Mouse (Mus musculus) cerebellum, postnatal 14 days (tissue): ENCODE data around the gene Saysd1.

Source experiments
- DNase-seq, 2 experiments: peaks; one replicate each; pipeline ENCODE4 v3.0.0; 2021; ENCODE audit warnings: mixed read lengths in 2 of 2

Saysd1 gene

GRCm38 (mm10) chr14:20162686-20163085, 24.4 kb upstream of the Saysd1 start:
- no peak for DNase-seq

GRCm38 (mm10) chr14:20158727-20159681, 20.7 kb upstream of the Saysd1 start:
- DNase-seq = no peak

- DNase-seq = no peak
These were observed 19.3 kb upstream of the Saysd1 start for GRCm38 (mm10) chr14:20157595-20157994.

- no peak for DNase-seq
These were observed 17.4 kb upstream of the Saysd1 start for GRCm38 (mm10) chr14:20155718-20156117.

DNA sequence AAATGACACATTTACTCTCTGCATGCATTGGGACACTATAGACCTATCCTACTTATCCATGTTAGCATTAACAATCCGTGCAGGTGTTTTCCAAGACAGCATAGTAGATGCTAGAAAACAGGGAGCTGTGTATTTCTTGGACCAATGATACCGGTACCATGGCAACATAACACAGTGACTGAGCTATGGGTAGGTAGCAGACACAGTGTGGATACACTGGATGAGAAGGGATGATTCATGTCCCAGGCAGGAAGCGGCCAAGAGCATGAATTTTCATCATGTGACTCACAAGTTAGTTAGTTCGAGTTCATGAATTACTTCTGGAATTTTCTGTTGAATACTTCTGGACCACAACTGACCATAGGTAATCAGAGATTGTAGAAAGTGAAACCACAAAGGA, 16.6 kb upstream of the Saysd1 start:
- no peak for DNase-seq

DNA sequence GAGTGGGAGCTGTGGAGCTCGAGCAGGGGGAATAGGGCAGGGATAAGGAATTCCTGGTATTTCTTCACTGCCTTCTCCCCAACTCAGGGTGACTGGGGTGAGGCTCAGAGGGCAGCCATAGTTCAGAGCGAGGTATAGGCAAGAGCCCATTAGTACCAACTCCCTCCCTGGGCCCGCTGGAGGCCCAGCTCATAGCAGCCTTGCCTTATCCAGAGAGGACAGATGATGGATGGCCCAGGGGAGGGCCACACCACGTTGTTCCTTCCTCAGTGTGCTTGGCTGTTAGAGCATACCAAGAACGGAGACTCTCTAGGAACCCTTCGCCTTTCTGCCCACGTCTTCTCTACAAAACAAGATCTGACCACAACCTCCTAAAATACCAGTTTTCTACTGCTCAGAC, 15.9 kb upstream of the Saysd1 start:
- no peak for DNase-seq

DNA sequence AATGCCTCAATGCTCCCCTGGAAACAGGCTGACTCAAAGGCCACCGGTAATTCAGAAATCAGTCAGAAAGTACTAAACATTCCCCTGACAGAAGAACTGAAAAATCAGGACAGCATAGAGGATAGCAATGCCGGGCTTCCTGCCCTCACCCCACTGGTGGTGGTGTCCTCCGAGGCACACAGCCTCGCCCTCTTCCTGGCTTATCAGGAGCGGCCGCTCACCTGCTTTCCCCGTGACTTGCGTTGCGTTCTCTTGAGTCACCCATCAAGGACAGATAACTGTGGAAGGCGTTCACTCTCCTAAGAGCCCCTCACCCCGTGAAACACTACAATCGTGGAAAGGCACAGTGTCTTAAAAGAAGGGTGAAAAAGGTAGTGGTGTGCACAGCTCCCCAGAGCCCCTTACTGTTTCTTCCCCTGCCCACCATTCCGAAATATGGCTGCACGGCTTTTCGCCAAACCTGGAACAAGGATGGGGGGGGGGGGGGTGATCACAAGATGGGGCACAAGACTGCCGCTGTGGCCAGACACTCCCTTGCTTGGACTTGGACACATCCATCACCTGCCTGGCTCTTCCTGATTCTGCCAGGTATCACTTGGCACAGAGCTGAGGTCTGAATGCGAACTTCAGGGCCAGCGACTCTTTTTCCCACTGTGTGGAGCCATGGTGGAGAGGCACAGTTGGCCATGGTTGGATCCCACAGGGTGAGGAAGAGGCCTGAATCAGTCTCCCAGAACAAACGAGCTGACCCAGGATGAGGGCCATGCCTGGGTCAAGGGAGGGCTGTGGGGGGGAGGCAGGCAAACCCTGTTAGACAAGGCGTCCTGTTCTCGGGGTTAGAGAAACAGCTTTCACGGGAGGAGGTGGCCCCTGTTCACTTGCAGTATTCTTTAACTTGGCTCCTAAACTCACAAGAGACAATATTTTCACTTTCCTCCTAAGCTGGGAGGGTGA, 11.1 kb upstream of the Saysd1 start:
- DNase-seq = no peak

DNA sequence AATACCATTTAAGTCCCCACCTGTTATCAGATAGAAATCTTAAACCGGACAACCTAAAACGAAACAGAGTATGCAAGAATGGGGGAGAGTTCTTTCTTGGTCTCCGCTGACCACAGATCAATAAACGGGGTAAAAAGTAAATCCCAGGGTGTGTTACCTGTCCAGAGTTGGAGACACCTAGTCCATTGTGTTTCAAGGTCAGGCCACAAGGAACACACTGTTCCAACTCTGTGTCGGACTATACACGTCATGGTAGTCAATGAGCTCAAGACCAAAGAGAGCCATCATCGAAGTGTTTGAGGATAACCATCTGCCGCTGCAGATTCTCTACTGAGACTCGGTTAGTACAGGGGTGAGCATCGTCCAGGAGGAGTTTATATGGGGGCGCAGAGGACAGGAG, 10.2 kb upstream of the Saysd1 start:
- no peak for DNase-seq

DNA sequence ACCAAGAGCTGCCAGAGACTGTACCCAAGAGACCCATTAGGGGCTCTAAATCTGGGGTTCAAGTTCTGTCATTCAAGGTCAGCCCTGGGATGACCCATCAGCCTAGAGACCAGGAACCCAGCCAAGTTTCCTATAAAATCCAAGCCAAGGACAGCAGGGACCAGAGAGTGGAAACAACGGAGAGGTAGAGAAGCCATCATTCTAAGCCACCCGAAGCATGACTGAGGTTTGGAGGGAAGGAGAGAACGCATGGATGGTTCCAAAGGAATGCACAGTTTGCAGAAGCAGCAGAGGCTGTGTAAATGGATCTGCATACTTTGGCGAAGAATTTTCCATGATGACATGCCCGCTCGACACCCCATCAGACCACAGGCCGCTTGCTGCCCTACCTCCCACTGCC, 9.5 kb upstream of the Saysd1 start:
- no peak for DNase-seq

- no peak for DNase-seq
These were observed 5.8 kb upstream of the Saysd1 start for GRCm38 (mm10) chr14:20144093-20144492.

DNA sequence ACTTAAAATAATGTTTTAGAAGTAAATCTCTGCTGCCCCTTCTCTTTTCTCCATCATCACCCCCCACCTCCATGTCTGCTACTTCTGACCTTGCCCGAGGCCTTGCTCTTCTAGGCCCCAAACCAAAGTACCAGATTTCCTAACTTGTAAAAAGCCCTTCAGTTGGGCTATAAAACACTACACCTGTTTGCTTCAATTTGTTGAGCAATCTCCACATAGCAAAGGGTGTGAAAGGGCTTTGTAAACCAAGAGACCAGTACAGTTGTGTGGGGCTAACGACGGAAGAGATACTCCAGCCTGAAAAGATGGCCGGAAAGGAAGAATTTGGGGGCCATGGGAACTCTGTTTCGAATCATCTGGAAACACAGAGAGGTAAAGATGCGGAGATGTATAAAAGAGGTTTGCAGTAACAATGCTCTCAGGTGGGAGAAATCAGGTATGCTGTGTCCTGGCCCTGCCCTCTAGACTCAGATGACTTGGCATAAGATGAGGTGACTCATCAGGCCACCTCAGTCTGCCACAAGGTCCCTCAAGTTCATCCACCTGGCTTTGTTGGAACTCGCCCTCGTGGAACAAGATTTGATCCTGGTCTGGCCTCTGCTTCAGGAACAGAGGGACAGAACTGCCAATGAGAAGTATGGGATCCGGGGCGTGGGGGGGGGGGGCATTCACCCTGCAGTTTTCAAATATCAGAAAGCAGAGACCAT, 3.2 kb downstream of the Saysd1 start:
- DNase-seq = no peak

- DNase-seq = no peak
These were observed 10.2 kb downstream of the Saysd1 start for GRCm38 (mm10) chr14:20128162-20128561.

- no peak for DNase-seq
These were observed 10.8 kb downstream of the Saysd1 start for GRCm38 (mm10) chr14:20127406-20128087.

DNA sequence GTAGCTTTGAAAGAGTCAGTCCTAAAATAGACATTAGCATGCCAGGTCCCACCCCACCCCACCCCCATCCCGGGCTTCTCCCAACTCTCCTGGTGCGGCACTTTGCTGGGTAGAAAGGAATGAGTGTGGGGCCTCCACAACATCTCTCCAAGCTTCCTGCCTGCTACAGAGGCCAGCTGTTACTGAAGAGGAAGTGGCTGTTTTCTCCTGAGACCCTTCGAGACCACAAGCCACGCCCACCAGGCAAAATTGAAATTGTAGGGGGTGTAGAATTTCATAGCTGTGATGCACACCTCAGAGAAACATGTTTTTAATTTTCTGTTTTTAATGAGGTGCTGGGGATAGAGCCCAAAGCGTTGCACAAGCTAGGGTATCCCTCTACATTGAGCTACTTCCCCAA, 17.5 kb downstream of the Saysd1 start:
- no peak for DNase-seq

DNA sequence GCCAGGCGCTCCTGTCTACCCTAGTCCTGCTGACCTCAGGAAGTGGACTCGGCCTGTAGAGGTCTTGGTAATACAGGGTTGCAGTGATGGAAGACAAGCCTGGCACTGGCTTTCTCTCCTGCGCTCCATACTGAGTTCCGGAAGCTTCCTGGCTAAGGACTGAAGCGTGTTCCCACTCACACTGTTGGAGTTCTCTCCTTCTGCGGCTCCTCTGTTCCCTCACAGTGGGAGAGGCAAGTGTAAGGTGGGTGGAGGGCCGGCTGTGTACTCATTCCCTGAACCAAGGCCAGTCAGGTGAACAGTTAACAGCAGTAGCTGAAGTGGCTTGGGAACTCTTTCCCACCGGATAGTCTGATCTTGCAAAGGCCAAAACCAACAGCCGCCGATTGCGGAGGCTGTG, 18.3 kb downstream of the Saysd1 start:
- no peak for DNase-seq

GRCm38 (mm10) chr14:20116149-20116605, 22.2 kb downstream of the Saysd1 start:
- DNase-seq = no peak

GRCm38 (mm10) chr14:20114951-20115350, 23.4 kb downstream of the Saysd1 start:
- DNase-seq = no peak

- DNase-seq = peak; percentile 87 to 92
These were observed 24.4 kb downstream of the Saysd1 start for GRCm38 (mm10) chr14:20113964-20114363.

DNA sequence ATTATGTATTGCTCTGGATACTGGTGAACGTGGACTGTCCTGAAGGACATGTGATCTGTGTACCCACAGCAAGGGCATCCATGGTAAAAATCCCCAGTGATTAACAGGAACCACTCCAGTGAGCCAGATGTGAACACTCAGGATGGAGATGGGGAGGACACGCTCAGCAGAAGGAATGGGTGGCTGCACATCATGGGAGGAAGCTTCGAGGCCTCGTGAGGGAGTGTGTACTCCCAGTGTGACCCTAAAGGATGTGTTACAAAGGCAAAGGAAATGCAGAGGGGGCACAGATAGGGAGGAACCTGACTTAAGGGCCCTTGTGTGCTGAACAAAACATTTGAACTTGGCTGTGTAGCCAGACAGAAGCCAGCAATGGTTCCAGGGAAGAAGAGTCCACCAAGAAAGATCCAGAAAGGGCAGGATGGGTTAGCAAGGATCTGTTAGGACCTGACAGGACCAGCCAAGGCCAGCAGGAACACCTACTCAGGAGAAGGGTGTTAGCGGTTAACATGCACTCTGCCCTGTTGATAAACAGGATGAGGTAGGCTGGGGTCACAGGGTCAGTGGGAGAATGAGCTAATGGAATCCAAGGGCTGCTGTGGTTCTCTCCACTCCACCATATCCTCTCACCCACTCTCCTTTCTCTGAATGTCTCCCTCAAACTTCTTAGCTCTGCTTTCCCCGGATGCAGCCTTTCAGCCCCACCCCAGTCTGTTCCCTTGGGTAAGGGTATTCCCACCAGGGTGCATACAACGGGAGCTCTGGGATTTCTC, 25.0 kb downstream of the Saysd1 start:
- no peak for DNase-seq

- DNase-seq = no peak
These were observed 26.1 kb downstream of the Saysd1 start for GRCm38 (mm10) chr14:20112218-20112617.

DNA sequence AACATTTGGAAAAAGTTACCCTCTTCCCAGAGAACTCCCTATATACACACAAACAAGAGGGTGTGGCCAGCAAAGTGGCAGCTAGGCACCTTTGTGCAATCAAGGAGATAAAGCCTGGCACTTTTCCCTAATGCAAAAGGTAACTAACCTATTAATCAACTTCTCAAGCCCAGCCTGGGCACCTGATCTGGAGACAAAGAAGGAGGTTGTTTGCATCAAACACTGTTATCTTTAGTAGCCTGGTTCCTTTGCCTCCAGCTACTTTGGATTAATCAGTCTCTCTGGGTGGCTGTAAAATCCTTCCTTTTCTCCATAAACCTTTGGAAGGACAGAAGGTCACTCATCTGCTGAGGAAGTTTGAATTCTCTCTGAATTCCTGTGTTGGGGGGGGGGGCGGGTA, 27.4 kb downstream of the Saysd1 start:
- DNase-seq = no peak
